Mouse (Mus musculus) gonadal fat pad, adult 2 months (tissue): ENCODE data around the gene Sox9. TPM values are rescaled to one million over a fixed set of nuclear protein-coding genes. Genes with fewer than 3 reads are reported as not detected.

Source experiments
- DNase-seq: peaks from one replicate; pipeline ENCODE4 v3.0.0-alpha.2; 2012; ENCODE audit warnings: low read depth
- polyA plus RNA-seq: library from polyadenylated mRNA; depleted of rRNA; stranded (reverse); fragments of >200 nt; gene quantifications from 2 replicates; pipeline ENCODE4 v1.2.3, GENCODE M21; 2012; rRNA removed

The Sox9 gene
- 13.5 and 30.8 TPM in 2 replicates for polyA plus RNA-seq

- DNase-seq, result no peak
Measured at GRCm38 (mm10) chr11:112781994-112782356, at the start of gene Sox9. Sox9 (plus strand) TSS chr11:112782224.

GRCm38 (mm10) chr11:112732401-112732800, 49.6 kb upstream of the Sox9 start:
- DNase-seq, result peak; percentile 98

GRCm38 (mm10) chr11:112737071-112737470, 45.0 kb upstream of the Sox9 start:
- no peak for DNase-seq

GRCm38 (mm10) chr11:112739681-112740080, 42.3 kb upstream of the Sox9 start:
- no peak for DNase-seq

- DNase-seq, result no peak
Measured at GRCm38 (mm10) chr11:112756516-112756915, 25.5 kb upstream of the Sox9 start.

GRCm38 (mm10) chr11:112758056-112758455, 24.0 kb upstream of the Sox9 start:
- no peak for DNase-seq

- DNase-seq, result no peak
Measured at GRCm38 (mm10) chr11:112766956-112767355, 15.1 kb upstream of the Sox9 start.

GRCm38 (mm10) chr11:112767531-112768041, 14.4 kb upstream of the Sox9 start:
- DNase-seq, result peak; percentile 99

- DNase-seq, result no peak
Measured at GRCm38 (mm10) chr11:112772791-112773355, 9.2 kb upstream of the Sox9 start.

GRCm38 (mm10) chr11:112779762-112780161, 2.3 kb upstream of the Sox9 start:
- DNase-seq, result no peak

- no peak for DNase-seq
Measured at GRCm38 (mm10) chr11:112780394-112780920, 1.6 kb upstream of the Sox9 start.

- DNase-seq, result no peak
Measured at GRCm38 (mm10) chr11:112781035-112781911, 751 bp upstream of the Sox9 start.

- DNase-seq, result no peak
Measured at GRCm38 (mm10) chr11:112782357-112783121, 515 bp downstream of the Sox9 start.

- DNase-seq, result no peak
Measured at GRCm38 (mm10) chr11:112783401-112784346, 1.6 kb downstream of the Sox9 start.

- DNase-seq, result no peak
Measured at GRCm38 (mm10) chr11:112784347-112784902, 2.4 kb downstream of the Sox9 start.

- no peak for DNase-seq
Measured at GRCm38 (mm10) chr11:112784903-112785381, 2.9 kb downstream of the Sox9 start.

GRCm38 (mm10) chr11:112785581-112785980, 3.6 kb downstream of the Sox9 start:
- DNase-seq, result no peak

GRCm38 (mm10) chr11:112786427-112786826, 4.4 kb downstream of the Sox9 start:
- DNase-seq, result no peak

- DNase-seq, result no peak
Measured at GRCm38 (mm10) chr11:112788296-112788695, 6.3 kb downstream of the Sox9 start.

GRCm38 (mm10) chr11:112796379-112796778, 14.4 kb downstream of the Sox9 start:
- no peak for DNase-seq
